Mouse (Mus musculus): ENCODE results near the gene Bid. TPM values are rescaled to one million over a fixed set of nuclear protein-coding genes. Genes with fewer than 3 reads are reported as not detected.
"Not testable (repeated sequence)": the region's sequence is repeated elsewhere in the genome, so short reads cannot be mapped to it uniquely, and the experiment has no call there.

The Bid gene
- polyA plus RNA-seq, 1 experiment from 2014 or later = 19.4 TPM

DNA sequence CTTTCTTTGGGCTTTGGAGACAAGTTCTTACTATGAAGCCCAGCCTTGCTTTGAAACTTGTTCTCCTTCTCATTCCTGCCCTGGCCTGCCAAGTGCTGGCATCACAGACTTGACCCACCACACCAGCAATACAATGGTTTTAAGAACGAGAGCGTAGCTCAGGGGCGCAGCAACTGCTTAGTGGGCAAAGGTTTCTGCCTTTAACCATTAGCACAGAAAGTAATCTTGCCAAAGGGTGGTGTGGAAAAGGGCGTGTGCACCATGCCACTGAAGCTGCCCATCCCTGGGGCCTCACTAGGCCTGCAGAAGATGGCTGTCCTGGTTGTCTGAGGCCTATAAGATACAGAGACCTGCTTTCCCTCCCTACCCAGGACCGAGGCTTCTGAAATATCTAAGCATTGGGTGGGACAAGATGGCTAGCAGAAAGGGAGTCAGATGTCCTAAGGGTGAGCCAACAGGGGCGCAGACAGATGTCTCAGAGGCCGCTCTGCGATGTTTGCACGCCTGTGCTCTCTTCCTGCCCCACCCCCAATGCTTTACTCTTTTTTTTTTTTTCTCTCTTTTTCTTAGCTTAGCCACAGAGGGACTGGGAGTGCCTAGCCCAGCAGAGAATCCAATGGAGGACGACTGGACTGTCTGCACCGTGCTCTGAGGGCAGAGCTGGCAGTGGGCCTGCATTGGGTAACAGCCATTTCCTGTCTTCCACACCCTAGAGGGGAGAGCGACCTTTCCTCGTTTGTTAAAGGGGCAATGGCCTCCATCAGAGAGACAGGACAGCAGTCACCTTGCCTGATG lies 5.2 kb downstream of the Bid start:
- WGBS = 73% methylated on average over 13 of the region's 13 CpGs
- no peaks in the 10 kb centered on the region for H3K36me3 ChIP-seq (replicated peaks)
- no peak for DNase-seq (ENCODE audit: low spot score)
- H3K27ac ChIP-seq (replicated peaks) = no peak overlapping the region
- H3K9me3 ChIP-seq = no peaks in the 10 kb centered on the region
- H3K4me1 ChIP-seq = peaks cover 31% of the 10 kb centered on the region
- no peak overlapping the region for H3K4me3 ChIP-seq
- peaks cover 20% of the 10 kb centered on the region for H3K27me3 ChIP-seq (replicated peaks; ENCODE audit: low read depth, poor library complexity, severe bottlenecking)

DNA sequence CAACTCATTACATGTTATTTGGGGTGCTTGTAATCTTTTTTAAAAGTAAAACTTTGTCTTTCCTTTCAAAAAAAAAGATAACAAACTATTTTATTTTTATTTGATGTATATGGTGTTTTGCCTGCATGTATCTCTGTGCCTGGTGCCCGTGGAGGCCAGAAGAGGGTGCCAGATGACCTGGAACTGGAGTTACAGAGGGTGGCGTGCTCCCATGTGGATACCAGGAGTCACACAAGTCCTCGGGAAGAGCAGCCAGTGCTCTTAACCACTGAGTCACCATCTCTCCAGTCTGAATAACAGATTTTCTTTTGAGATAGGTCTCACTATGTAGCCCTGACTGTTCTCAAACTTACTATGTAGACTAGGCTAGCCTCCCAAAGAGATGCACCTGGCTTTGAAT lies 7.2 kb downstream of the Bid start:
- H3K36me3 ChIP-seq (replicated peaks) = no peaks in the 10 kb centered on the region
- H3K27ac ChIP-seq (replicated peaks) = no peak overlapping the region
- H3K27me3 ChIP-seq (replicated peaks; ENCODE audit: low read depth, poor library complexity, severe bottlenecking) = peaks cover 1% of the 10 kb centered on the region; the same call in 1 of the 2 replicates
- no peak for DNase-seq (ENCODE audit: low spot score)
- 84% methylated on average over 3 of the region's 3 CpGs for WGBS
- H3K4me3 ChIP-seq = no peak overlapping the region
- H3K9me3 ChIP-seq = no peaks in the 10 kb centered on the region
- H3K4me1 ChIP-seq = peaks cover 15% of the 10 kb centered on the region

DNA sequence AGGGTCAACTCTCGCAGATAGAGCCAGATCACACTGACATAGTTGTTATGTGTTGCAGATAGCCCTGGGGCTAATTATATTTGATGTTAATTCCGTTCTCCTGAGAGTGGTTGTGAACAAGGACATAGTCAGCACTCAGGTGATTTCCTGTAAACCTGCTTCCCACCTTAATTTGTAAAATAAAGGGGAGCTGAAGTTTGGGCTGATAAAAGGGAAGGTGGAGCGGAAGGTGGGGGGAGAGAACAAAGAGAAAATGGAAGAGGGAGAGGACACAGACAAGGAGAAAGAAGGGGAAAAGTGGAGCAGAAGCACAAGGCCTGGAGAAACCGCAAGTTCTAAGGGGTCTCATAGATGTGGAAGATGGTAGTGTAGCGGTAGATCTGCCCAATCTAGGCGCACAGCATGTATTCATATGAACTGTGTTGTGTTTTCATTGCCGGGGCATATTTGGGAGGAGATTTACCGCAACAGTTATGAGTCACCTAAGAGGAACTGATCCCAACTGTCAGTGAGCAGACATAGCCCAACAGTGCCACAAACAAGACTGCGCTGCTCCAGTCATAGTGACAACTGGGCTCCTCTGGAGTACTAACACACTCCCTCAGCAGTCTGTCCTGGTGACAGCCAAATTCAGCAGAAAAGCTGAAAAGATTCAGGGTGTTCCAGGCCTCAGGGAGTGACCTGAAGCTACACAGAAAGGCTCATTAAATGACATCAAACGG lies 8.6 kb downstream of the Bid start:
- not testable (repeated sequence) for H3K36me3 ChIP-seq (replicated peaks); DNase-seq (ENCODE audit: low spot score); H3K9me3 ChIP-seq; H3K4me3 ChIP-seq; H3K27me3 ChIP-seq (replicated peaks; ENCODE audit: low read depth, poor library complexity, severe bottlenecking); H3K27ac ChIP-seq (replicated peaks); H3K4me1 ChIP-seq
- WGBS = 88% methylated on average over 10 of the region's 10 CpGs

GRCm38 (mm10) chr6:120906521-120906920 lies 10.1 kb downstream of the Bid start:
- H3K27ac ChIP-seq (replicated peaks) = no peak overlapping the region
- no peaks in the 10 kb centered on the region for H3K36me3 ChIP-seq (replicated peaks)
- no peak overlapping the region for H3K4me3 ChIP-seq
- H3K27me3 ChIP-seq (replicated peaks; ENCODE audit: low read depth, poor library complexity, severe bottlenecking) = no peaks in the 10 kb centered on the region
- 91% methylated on average over 6 of the region's 6 CpGs for WGBS
- DNase-seq (ENCODE audit: low spot score) = no peak
- H3K9me3 ChIP-seq = no peaks in the 10 kb centered on the region
- H3K4me1 ChIP-seq = peaks cover 2% of the 10 kb centered on the region; the same call in 1 of the 2 replicates

DNA sequence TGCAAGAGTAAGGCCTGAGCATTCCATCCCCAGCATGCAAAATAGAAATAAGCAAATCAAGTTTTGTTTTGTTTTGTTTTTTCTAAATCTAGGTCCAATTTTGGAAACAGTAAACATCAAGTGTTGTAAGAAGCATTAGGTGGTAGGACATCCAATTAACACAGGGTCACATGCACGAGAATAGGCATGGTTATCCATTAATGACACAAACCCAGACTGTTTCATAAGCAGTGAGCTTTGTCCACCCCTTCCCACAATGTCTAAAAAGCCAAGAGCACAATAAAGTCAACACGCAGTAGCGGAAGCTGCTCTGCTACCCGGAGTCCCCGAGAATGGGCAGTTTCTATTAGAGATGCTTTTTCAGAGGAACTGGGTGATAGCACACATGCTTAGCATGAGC lies 11.5 kb downstream of the Bid start:
- Histone ChIP-seq H3K9me3 (no peaks in the 10 kb centered on the region), H3K4me3 (no peak overlapping the region), H3K27me3 (replicated peaks; ENCODE audit: low read depth, poor library complexity, severe bottlenecking) (no peaks in the 10 kb centered on the region), H3K4me1 (no peaks in the 10 kb centered on the region), H3K27ac (replicated peaks) (no peak overlapping the region), H3K36me3 (replicated peaks) (no peaks in the 10 kb centered on the region)
- DNase-seq (ENCODE audit: low spot score) = no peak
- 90% methylated on average over 5 of the region's 5 CpGs for whole genome bisulfite sequencing

DNA sequence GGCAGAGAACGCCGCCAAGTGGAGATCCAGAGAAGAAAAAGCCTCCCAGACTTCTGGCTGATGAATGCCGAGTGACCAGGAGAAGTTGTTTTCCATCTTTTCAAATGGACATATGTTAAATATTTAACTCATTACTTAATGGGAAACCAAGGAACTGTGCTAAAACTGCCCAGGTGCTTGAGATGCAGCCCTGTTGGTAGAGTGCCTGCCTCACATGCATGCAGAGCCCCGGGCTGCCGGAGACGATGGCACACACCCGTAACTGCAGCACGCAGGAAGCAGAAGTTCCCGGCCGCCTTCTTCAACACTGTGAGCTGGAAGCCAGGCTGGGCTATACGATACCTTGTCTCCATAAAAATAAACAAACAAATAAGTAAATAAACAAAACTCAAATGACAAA lies 12.7 kb downstream of the Bid start:
- no peaks in the 10 kb centered on the region for H3K4me1 ChIP-seq
- no peak overlapping the region for H3K27ac ChIP-seq (replicated peaks)
- DNase-seq (ENCODE audit: low spot score) = no peak
- no peaks in the 10 kb centered on the region for H3K9me3 ChIP-seq
- no peak overlapping the region for H3K4me3 ChIP-seq
- H3K27me3 ChIP-seq (replicated peaks; ENCODE audit: low read depth, poor library complexity, severe bottlenecking) = no peaks in the 10 kb centered on the region
- 91% methylated on average over 11 of the region's 11 CpGs for WGBS
- H3K36me3 ChIP-seq (replicated peaks) = no peaks in the 10 kb centered on the region

DNA sequence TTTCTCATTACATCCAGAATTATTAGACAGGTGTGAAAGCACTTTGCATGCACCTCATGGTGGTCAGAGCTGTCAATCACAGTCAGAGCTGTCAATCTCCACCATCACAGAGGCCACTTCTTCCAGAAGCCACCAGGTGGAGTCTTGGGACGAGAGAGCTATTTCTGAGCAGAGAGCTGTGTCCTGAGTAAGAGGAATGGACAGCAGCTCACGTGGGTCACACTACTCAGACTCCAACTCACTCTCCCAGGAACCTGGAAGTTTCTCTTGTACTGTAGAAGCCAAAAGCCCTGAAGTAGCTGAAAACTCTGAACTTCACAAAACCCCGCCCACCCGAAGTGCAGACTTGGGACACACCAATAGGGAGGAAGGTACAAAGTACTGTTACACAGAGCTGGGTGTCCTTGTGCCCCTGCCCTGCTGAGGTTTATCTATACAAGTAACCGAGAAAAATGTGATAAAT lies 13.2 kb downstream of the Bid start:
- 58% methylated on average over 5 of the region's 5 CpGs for WGBS
- Histone ChIP-seq H3K9me3 (no peaks in the 10 kb centered on the region), H3K36me3 (replicated peaks) (no peaks in the 10 kb centered on the region), H3K27me3 (replicated peaks; ENCODE audit: low read depth, poor library complexity, severe bottlenecking) (no peaks in the 10 kb centered on the region), H3K4me1 (no peaks in the 10 kb centered on the region), H3K27ac (replicated peaks) (no peak overlapping the region), H3K4me3 (no peak overlapping the region)
- peak; percentile 42 for DNase-seq (ENCODE audit: low spot score)

GRCm38 (mm10) chr6:120901776-120902645 lies 14.6 kb downstream of the Bid start:
- no peaks in the 10 kb centered on the region for H3K27me3 ChIP-seq (replicated peaks; ENCODE audit: low read depth, poor library complexity, severe bottlenecking)
- no peak for DNase-seq (ENCODE audit: low spot score)
- no peak overlapping the region for H3K27ac ChIP-seq (replicated peaks)
- no peaks in the 10 kb centered on the region for H3K9me3 ChIP-seq
- H3K36me3 ChIP-seq (replicated peaks) = no peaks in the 10 kb centered on the region
- H3K4me3 ChIP-seq = no peak overlapping the region
- H3K4me1 ChIP-seq = no peaks in the 10 kb centered on the region
- 90% methylated on average over 14 of the region's 14 CpGs for WGBS

- Histone ChIP-seq H3K27ac (replicated peaks) (no peak overlapping the region), H3K36me3 (replicated peaks) (peaks cover 27% of the 10 kb centered on the region), H3K9me3 (no peaks in the 10 kb centered on the region), H3K4me3 (no peak overlapping the region), H3K4me1 (no peaks in the 10 kb centered on the region), H3K27me3 (replicated peaks; ENCODE audit: low read depth, poor library complexity, severe bottlenecking) (no peaks in the 10 kb centered on the region)
- DNase-seq (ENCODE audit: low spot score) = peak; percentile 56
- WGBS = 70% methylated on average over 6 of the region's 6 CpGs
Observed at GRCm38 (mm10) chr6:120898188-120898833, 18.3 kb downstream of the Bid start.

DNA sequence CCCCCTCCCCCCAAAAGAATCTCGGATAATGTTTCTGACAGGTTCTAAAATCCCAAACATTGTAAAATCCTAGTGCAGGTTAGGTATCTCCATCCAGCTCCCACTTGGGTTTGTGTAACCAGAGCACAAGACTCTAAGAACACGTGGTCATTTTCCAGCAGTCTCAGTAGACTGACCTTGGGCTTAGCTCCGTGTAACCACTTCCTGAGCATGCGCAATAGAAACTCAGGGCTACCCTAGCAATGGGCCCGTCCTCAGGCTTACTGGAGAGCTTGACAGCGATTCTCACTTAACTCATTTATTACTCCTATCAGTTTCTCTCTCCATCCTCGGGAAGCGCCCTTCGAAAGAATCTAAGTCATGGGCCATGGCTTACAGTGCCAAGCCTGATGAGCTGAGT lies 22.1 kb downstream of the Bid start:
- WGBS = 90% methylated on average over 9 of the region's 9 CpGs
- peaks cover 64% of the 10 kb centered on the region for H3K36me3 ChIP-seq (replicated peaks)
- H3K4me3 ChIP-seq = no peak overlapping the region

GRCm38 (mm10) chr6:120894089-120894488 lies 22.6 kb downstream of the Bid start:
- DNase-seq (ENCODE audit: low spot score) = no peak
- Histone ChIP-seq H3K27me3 (replicated peaks; ENCODE audit: low read depth, poor library complexity, severe bottlenecking) (no peaks in the 10 kb centered on the region), H3K36me3 (replicated peaks) (peaks cover 69% of the 10 kb centered on the region), H3K4me1 (no peaks in the 10 kb centered on the region), H3K27ac (replicated peaks) (no peak overlapping the region), H3K4me3 (no peak overlapping the region), H3K9me3 (no peaks in the 10 kb centered on the region)
- WGBS = 97% methylated on average over 9 of the region's 9 CpGs

More for the DNA sequence above, 22.1 kb downstream of the Bid start:
- no peak for DNase-seq (ENCODE audit: low spot score)
- Histone ChIP-seq H3K4me1 (no peaks in the 10 kb centered on the region), H3K27ac (replicated peaks) (no peak overlapping the region), H3K27me3 (replicated peaks; ENCODE audit: low read depth, poor library complexity, severe bottlenecking) (no peaks in the 10 kb centered on the region), H3K9me3 (no peaks in the 10 kb centered on the region)

- Histone ChIP-seq H3K27ac (replicated peaks) (no peak overlapping the region), H3K36me3 (replicated peaks) (peaks cover 91% of the 10 kb centered on the region), H3K9me3 (peaks cover 8% of the 10 kb centered on the region; the same call in 1 of the 2 replicates), H3K4me1 (no peaks in the 10 kb centered on the region), H3K4me3 (no peak overlapping the region), H3K27me3 (replicated peaks; ENCODE audit: low read depth, poor library complexity, severe bottlenecking) (no peaks in the 10 kb centered on the region)
- 93% methylated on average over 17 of the region's 17 CpGs for WGBS
- DNase-seq (ENCODE audit: low spot score) = no peak
Observed at GRCm38 (mm10) chr6:120886696-120887095, 30.0 kb downstream of the Bid start.

All from embryonic facial prominence, embryonic 10.5 days (tissue).